Mouse (Mus musculus): Measurements from ENCODE around the gene Atxn10. TPM values are rescaled to one million over a fixed set of nuclear protein-coding genes. Genes with fewer than 3 reads are reported as not detected.
"Not testable (repeated sequence)": the region's sequence is repeated elsewhere in the genome, so short reads cannot be mapped to it uniquely, and the experiment has no call there.

Atxn10 gene
- 100 to 1,000 TPM; 108 to 119 TPM for total RNA-seq (2021)
- long read RNA-seq, experiment 1, transcript Atxn10-201 (12 exons, 1,937 nt), result major isoform, 93 of 94 reads
- long read RNA-seq, experiment 1, partial matches to known transcripts, result 0 of 94 reads
- long read RNA-seq, experiment 1, other reads (novel, unspliced or antisense), result 1 of 94 reads
- long read RNA-seq, experiment 2, transcript Atxn10-201 (12 exons, 1,937 nt), result major isoform, 290 of 321 reads
- long read RNA-seq, experiment 2, partial matches to known transcripts, result 9 of 321 reads
- long read RNA-seq, experiment 2, other reads (novel, unspliced or antisense), result 22 of 321 reads

- DNase-seq (ENCODE audit: low spot score in 2 of 2), result no peak
These were observed at the start of gene Atxn10 for GRCm38 (mm10) chr15:85335671-85336300. Atxn10 (plus strand) TSS chr15:85336245.

GRCm38 (mm10) chr15:85294632-85295031, 41.4 kb upstream of the Atxn10 start:
- no peak for DNase-seq (ENCODE audit: low spot score in 2 of 2)

GRCm38 (mm10) chr15:85295544-85295943, 40.5 kb upstream of the Atxn10 start:
- no peak for DNase-seq (ENCODE audit: low spot score in 2 of 2)

- DNase-seq (ENCODE audit: low spot score in 2 of 2), result no peak
These were observed 40.1 kb upstream of the Atxn10 start for GRCm38 (mm10) chr15:85295977-85296376.

GRCm38 (mm10) chr15:85296538-85296937, 39.5 kb upstream of the Atxn10 start:
- DNase-seq (ENCODE audit: low spot score in 2 of 2), result no peak

- DNase-seq (ENCODE audit: low spot score in 2 of 2), result no peak
These were observed 37.8 kb upstream of the Atxn10 start for GRCm38 (mm10) chr15:85298167-85298781.

- no peak for DNase-seq (ENCODE audit: low spot score in 2 of 2)
These were observed 37.1 kb upstream of the Atxn10 start for GRCm38 (mm10) chr15:85298946-85299345.

- no peak for DNase-seq (ENCODE audit: low spot score in 2 of 2)
These were observed 32.8 kb upstream of the Atxn10 start for GRCm38 (mm10) chr15:85303241-85303640.

- DNase-seq (ENCODE audit: low spot score in 2 of 2), result no peak
These were observed 32.1 kb upstream of the Atxn10 start for GRCm38 (mm10) chr15:85303976-85304375.

- no peak for DNase-seq (ENCODE audit: low spot score in 2 of 2)
These were observed 28.9 kb upstream of the Atxn10 start for GRCm38 (mm10) chr15:85307061-85307660.

GRCm38 (mm10) chr15:85311058-85311657, 24.9 kb upstream of the Atxn10 start:
- no peak for DNase-seq (ENCODE audit: low spot score in 2 of 2)

GRCm38 (mm10) chr15:85315378-85316025, 20.5 kb upstream of the Atxn10 start:
- peak; percentile 67 to 79 for DNase-seq (ENCODE audit: low spot score in 2 of 2)

- DNase-seq (ENCODE audit: low spot score in 2 of 2), result no peak
These were observed 19.5 kb upstream of the Atxn10 start for GRCm38 (mm10) chr15:85316342-85317140.

GRCm38 (mm10) chr15:85319924-85320668, 15.9 kb upstream of the Atxn10 start:
- DNase-seq (ENCODE audit: low spot score in 2 of 2), result peak; percentile 53 to 59

GRCm38 (mm10) chr15:85323214-85323613, 12.8 kb upstream of the Atxn10 start:
- DNase-seq (ENCODE audit: low spot score in 2 of 2), result no peak

- no peak for DNase-seq (ENCODE audit: low spot score in 2 of 2)
These were observed 11.6 kb upstream of the Atxn10 start for GRCm38 (mm10) chr15:85324426-85324825.

- DNase-seq (ENCODE audit: low spot score in 2 of 2), result no peak
These were observed 8.2 kb upstream of the Atxn10 start for GRCm38 (mm10) chr15:85327808-85328207.

GRCm38 (mm10) chr15:85328455-85328854, 7.6 kb upstream of the Atxn10 start:
- not testable (repeated sequence) for DNase-seq (ENCODE audit: low spot score in 2 of 2)

GRCm38 (mm10) chr15:85329096-85329495, 6.9 kb upstream of the Atxn10 start:
- DNase-seq (ENCODE audit: low spot score in 2 of 2), result no peak
